Mouse (Mus musculus) heart, adult 2 months (tissue): ENCODE data around the gene Socs5. TPM values are rescaled to one million over a fixed set of nuclear protein-coding genes. Genes with fewer than 3 reads are reported as not detected.

Experiments used
- DNase-seq, 2 experiments: peaks; one replicate each; pipeline ENCODE4 v3.0.0; 2021
- H3K27ac ChIP-seq: fragments of 200-600 bp; 2 replicates; pipeline ENCODE4 v1.8.1; 2022
- H3K27me3 ChIP-seq: fragments of 200-500 bp; 2 replicates; pipeline ENCODE4 v1.6.1; 2012; ENCODE audit warnings: mild to moderate bottlenecking, low read length, inconsistent platforms, mixed read lengths; ENCODE audit not compliant: control insufficient read depth, insufficient read depth
- H3K36me3 ChIP-seq: fragments of 200-500 bp; 2 replicates; pipeline ENCODE4 v1.6.1; 2012; ENCODE audit warnings: low read length, inconsistent platforms; ENCODE audit not compliant: control insufficient read depth, insufficient read depth
- H3K4me1 ChIP-seq: fragments of 200-500 bp; 2 replicates; pipeline ENCODE4 v1.6.1; 2011; ENCODE audit warnings: low read length; ENCODE audit not compliant: control insufficient read depth, insufficient read depth
- H3K4me3 ChIP-seq: fragments of 200-600 bp; 2 replicates; pipeline ENCODE4 v1.8.1; 2022
- H3K79me2 ChIP-seq: fragments of 200-500 bp; replicated peaks from 2 replicates; pipeline ENCODE4 v1.6.1; 2012; ENCODE audit warnings: mild to moderate bottlenecking, inconsistent platforms, low read length, moderate library complexity, mixed read lengths; ENCODE audit not compliant: control insufficient read depth, insufficient read depth
- H3K9ac ChIP-seq: fragments of 200-500 bp; 2 replicates; pipeline ENCODE4 v1.6.1; 2012; ENCODE audit warnings: low read depth, mild to moderate bottlenecking, control low read depth, inconsistent platforms, low read length, mixed read lengths
- CTCF ChIP-seq: fragments of 200-600 bp; IDR thresholded peaks from 2 replicates; pipeline ENCODE4 v1.8.1; 2022; ENCODE audit warnings: antibody characterized with exemption, mild to moderate bottlenecking, moderate library complexity
- EP300 ChIP-seq: fragments of 200-500 bp; IDR thresholded peaks from 2 replicates; pipeline ENCODE4 v1.6.1; 2011; ENCODE audit warnings: low read depth, low read length, control low read depth; ENCODE audit not compliant: insufficient read depth
- POLR2A ChIP-seq: fragments of 200-500 bp; IDR thresholded peaks from 2 replicates; pipeline ENCODE4 v1.6.1; 2011; ENCODE audit warnings: mild to moderate bottlenecking, low read depth, low read length, control low read depth; ENCODE audit not compliant: insufficient read depth
- WGBS: fragments of 180-500 bp; shearing (Covaris S2); methylation state at CpG from one replicate; pipeline ENCODE4 v1.1.7; 2018; 5-methylcytosine and 5-hydroxymethylcytosine counted together
- intact Hi-C: fragments of 180-260 bp; cut with DNase I; formaldehyde crosslinking; loops from one replicate; pipeline ENCODE4 v1.15.1; 2025
- polyA plus RNA-seq: library from polyadenylated mRNA; depleted of rRNA; stranded (reverse); fragments of >200 nt; gene quantifications from 2 replicates; pipeline ENCODE4 v1.2.3, GENCODE M21; 2012
- total RNA-seq, 2 experiments: library from RNA; stranded (reverse); gene quantifications; 2 replicates each; pipeline ENCODE4 v1.2.3; 2021

The Socs5 gene
- total and polyA plus RNA-seq, 3 experiments = 10.5 to 39.1 (median 28.1) TPM

DNA sequence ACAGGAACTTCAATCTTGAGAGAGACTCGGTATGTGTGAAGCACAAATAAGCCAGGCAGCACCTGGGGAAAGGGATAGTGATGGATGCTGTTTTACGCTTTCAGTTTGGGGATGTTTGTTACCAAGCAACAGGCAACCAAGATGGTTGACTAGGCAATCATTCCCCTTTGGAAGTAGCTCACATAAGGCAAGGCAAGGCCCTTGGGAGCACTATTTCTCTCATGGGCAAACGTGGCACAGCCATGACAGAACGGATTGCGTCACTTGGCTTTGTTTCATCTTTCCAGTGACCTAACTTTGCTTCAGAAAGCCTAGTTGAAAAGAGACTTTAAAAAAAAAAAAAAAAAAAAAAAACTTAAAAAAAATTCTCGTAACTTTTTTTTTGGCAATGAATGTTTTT is 21.8 kb upstream of the Socs5 start:
- H3K27ac ChIP-seq = no peak overlapping the region
- H3K4me1 ChIP-seq = no peaks in the 10 kb centered on the region
- WGBS = 86% methylated on average over 6 of the region's 6 CpGs
- H3K9ac ChIP-seq = no peak overlapping the region
- DNase-seq = no peak
- H3K79me2 ChIP-seq = no peaks in the 10 kb centered on the region
- H3K36me3 ChIP-seq = no peaks in the 10 kb centered on the region
- no peaks in the 10 kb centered on the region for H3K27me3 ChIP-seq
- no peak overlapping the region for H3K4me3 ChIP-seq
- no peak for TF ChIP-seq CTCF
- TF ChIP-seq POLR2A = no peak
- TF ChIP-seq EP300 = no peak
- intact Hi-C loops = no loop called here

DNA sequence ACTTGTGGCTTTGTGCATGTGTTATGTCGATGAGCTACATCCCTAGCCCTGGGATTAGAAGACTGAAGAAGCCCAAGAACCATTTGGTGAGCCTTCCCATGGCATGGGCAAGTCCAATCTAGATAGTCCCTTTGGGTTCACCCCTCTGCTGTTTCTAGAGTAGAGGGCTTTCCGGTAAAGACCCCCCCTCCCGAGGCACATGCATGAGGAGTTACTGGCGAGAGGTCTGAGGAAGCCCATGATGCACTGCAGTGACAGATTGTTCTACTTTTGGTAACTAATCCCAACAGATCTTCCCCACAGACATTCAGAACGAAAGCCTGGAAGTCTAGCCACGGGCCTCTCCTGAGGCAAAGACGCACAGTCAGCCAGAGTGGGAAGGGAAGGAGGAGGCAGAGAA is 18.2 kb upstream of the Socs5 start:
- no peak for DNase-seq
- Histone ChIP-seq H3K27me3 (no peaks in the 10 kb centered on the region), H3K9ac (no peak overlapping the region), H3K79me2 (no peaks in the 10 kb centered on the region), H3K27ac (no peak overlapping the region), H3K4me3 (no peak overlapping the region), H3K4me1 (peaks cover 3% of the 10 kb centered on the region; the same call in 1 of the 2 replicates), H3K36me3 (no peaks in the 10 kb centered on the region)
- 84% methylated on average over 7 of the region's 7 CpGs for WGBS
- TF ChIP-seq CTCF = no peak
- TF ChIP-seq POLR2A = no peak
- TF ChIP-seq EP300 = no peak
- intact Hi-C loops = no loop called here

DNA sequence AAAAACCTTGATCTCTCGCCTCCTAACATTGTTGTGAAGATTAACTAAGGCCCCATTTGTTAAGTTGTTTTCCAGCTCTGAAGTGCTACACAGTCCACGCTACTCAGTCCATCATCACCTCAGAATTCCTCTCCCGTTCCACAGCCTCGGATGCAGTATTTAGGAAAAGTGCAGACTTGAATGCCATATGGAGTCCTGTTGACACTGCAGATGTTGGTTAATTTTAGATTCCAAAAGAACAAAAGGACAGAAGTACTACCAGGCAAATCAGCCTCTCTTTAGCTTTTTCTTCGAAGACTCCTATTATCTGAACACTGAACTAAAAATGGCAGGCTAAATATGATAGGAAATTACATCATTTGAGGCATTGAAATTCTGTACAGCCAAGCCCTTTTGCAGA is 14.4 kb upstream of the Socs5 start:
- Histone ChIP-seq H3K4me1 (peaks cover 3% of the 10 kb centered on the region; the same call in 1 of the 2 replicates), H3K36me3 (no peaks in the 10 kb centered on the region), H3K27ac (no peak overlapping the region), H3K27me3 (no peaks in the 10 kb centered on the region), H3K79me2 (no peaks in the 10 kb centered on the region), H3K4me3 (no peak overlapping the region), H3K9ac (no peak overlapping the region)
- 35% methylated on average over 5 of the region's 5 CpGs for WGBS
- DNase-seq = no peak
- intact Hi-C loops = no loop called here
- TF ChIP-seq POLR2A = no peak

DNA sequence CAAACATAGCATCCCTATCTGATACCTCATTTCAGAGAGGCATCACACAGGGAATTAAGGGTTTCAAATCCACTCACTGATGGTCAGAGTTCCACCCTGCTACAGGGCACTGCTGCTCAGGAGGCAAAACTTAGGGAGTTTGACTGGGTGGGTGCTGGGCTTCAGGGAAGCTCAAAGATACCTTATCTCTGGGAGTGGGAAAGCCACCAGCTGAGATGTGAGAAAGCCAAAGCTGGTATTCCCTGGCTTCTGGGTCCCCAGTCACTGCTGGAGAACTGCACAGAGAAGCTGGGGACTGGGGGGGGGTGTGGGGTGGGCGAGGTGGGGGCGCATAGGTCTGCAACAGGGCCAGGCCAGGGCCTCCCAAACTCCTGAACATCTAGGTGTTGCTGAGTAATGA is 10.5 kb upstream of the Socs5 start:
- WGBS = 71% methylated on average over 2 of the region's 2 CpGs
- Histone ChIP-seq H3K79me2 (no peaks in the 10 kb centered on the region), H3K4me1 (peaks cover 3% of the 10 kb centered on the region; the same call in 1 of the 2 replicates), H3K4me3 (no peak overlapping the region), H3K27me3 (no peaks in the 10 kb centered on the region), H3K27ac (no peak overlapping the region), H3K36me3 (no peaks in the 10 kb centered on the region), H3K9ac (no peak overlapping the region)
- intact Hi-C loops = no loop called here
- no peak for DNase-seq
- TF ChIP-seq POLR2A (no peak), EP300 (no peak), CTCF (no peak)

DNA sequence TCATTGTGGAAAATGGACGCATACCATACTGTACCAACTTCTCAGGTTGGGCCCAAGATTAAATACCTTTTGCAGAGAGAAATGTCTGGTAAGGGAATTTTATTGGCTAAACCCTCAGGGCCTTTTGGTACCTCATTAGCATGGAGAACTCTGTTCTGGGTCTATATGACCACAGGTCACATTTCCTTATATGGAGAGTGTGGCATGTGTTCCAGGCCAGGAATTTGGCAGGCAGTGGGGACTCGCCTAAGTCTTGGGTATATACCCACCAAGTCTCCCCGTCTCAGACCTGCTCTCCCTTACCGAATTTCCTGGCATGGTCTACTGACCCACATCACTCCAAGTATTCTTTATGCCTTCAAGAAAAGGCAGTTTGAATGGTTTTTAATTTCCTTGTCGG is 9.9 kb upstream of the Socs5 start:
- H3K79me2 ChIP-seq = no peaks in the 10 kb centered on the region
- peaks cover 3% of the 10 kb centered on the region for H3K4me1 ChIP-seq
- DNase-seq = no peak
- WGBS = 90% methylated on average over 5 of the region's 5 CpGs
- no peaks in the 10 kb centered on the region for H3K36me3 ChIP-seq
- H3K27ac ChIP-seq = no peak overlapping the region
- no peaks in the 10 kb centered on the region for H3K27me3 ChIP-seq
- no peak overlapping the region for H3K9ac ChIP-seq
- no peak overlapping the region for H3K4me3 ChIP-seq
- intact Hi-C loops = no loop called here
- TF ChIP-seq EP300 (no peak), POLR2A (no peak), CTCF (no peak)

DNA sequence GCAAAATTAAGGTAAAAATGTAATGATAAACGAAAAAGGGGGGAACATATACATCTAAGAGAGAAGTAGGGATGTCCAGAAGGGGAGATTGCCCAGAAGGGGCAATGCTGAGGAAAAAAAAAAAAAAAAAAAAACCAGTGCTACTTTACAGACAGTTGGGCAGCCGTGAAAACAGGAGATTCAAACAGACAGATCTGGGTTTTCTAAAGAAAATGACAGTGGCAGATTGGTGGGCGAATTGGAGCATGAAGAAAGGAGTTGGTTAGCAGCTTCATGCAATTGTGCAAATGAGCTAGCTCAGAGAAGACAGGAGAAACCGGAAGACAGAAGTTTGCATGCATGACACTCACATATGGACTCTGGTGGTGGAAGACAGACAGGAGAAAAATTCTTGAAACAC is 6.5 kb upstream of the Socs5 start:
- no peak for DNase-seq
- H3K79me2 ChIP-seq = no peaks in the 10 kb centered on the region
- H3K27ac ChIP-seq = no peak overlapping the region
- no peaks in the 10 kb centered on the region for H3K27me3 ChIP-seq
- intact Hi-C loops = no loop called here
- no peaks in the 10 kb centered on the region for H3K36me3 ChIP-seq
- H3K4me1 ChIP-seq = peaks cover 6% of the 10 kb centered on the region
- no peak for TF ChIP-seq POLR2A
- no peak for TF ChIP-seq EP300
- no peak for TF ChIP-seq CTCF
- no peak overlapping the region for H3K9ac ChIP-seq
- no peak overlapping the region for H3K4me3 ChIP-seq
- 91% methylated on average over 4 of the region's 4 CpGs for WGBS

DNA sequence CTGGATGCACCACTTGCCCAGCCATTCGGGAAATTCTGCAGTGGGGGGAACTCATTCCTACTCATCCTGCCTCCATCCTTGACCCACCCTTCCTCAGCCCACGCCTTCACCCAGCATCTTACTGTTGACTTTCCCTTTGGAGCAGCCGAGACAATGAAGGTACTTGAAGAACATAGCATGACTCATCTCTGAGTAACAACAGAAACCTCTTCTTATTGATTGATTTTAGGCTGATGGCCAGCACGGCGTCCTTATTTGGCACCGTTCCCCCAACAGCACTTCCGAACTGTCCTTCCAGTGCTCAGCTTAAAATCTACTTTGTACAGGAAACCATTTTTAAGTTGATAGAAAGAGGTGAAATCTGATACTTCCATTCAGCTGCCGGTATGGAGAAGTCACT is 4.8 kb upstream of the Socs5 start:
- H3K27me3 ChIP-seq = no peaks in the 10 kb centered on the region
- H3K4me1 ChIP-seq = peaks cover 10% of the 10 kb centered on the region
- no peak overlapping the region for H3K9ac ChIP-seq
- TF ChIP-seq POLR2A (no peak), EP300 (no peak), CTCF (no peak)
- 24% methylated on average over 8 of the region's 8 CpGs for WGBS
- intact Hi-C loops = no loop called here
- DNase-seq = peak; percentile 46 to 51
- H3K79me2 ChIP-seq = no peaks in the 10 kb centered on the region
- no peak overlapping the region for H3K4me3 ChIP-seq
- H3K27ac ChIP-seq = no peak overlapping the region
- no peaks in the 10 kb centered on the region; the same call in 1 of the 2 replicates for H3K36me3 ChIP-seq
